Mouse (Mus musculus) liver, embryonic 14.5 days (tissue): Measurements from ENCODE around the gene Nrxn1.

ENCODE experiments used
- CTCF ChIP-seq: IDR thresholded peaks from 2 replicates; pipeline ENCODE4 v1.5.1; 2016; ENCODE audit warnings: antibody characterized with exemption, low read depth, control low read depth
- EP300 ChIP-seq: IDR thresholded peaks from 2 replicates; pipeline ENCODE4 v1.6.1; 2016; ENCODE audit warnings: antibody characterized with exemption, low read depth

GRCm38 (mm10) chr17:91093042-91093080 is at the start of gene Nrxn1:
- TF ChIP-seq CTCF (no peak), EP300 (no peak)
